Mouse (Mus musculus): ENCODE measurements at regions not wholly inside any gene's neighbourhood (a gene's known extent, or its start where the extent isn't known, plus 50 kb on each side); places are given as distances from the start of the nearest gene placed in this dataset.

- Histone ChIP-seq H3K4me3 (ENCODE audit: low read length) (no peak overlapping the region), H3K4me1 (ENCODE audit: control insufficient read depth, insufficient read depth, low read depth, low read length) (peaks cover 17% of the 10 kb centered on the region), H3K4me2 (ENCODE audit: low read length) (no peak overlapping the region), H3K9ac (ENCODE audit: low read depth, low read length) (no peak overlapping the region), H3K36me3 (ENCODE audit: control insufficient read depth, insufficient read depth, low read length) (no peaks in the 10 kb centered on the region), H3K27ac (ENCODE audit: low read depth, low read length) (no peak overlapping the region), H3K9me3 (ENCODE audit: control insufficient read depth, low read length) (no peaks in the 10 kb centered on the region), H3K27me3 (replicated peaks; ENCODE audit: control insufficient read depth, insufficient read depth, low read length) (no peaks in the 10 kb centered on the region)
- no peak for ATAC-seq
- 42% methylated on average over 3 of the region's 3 CpGs for WGBS
Observed at GRCm38 (mm10) chr2:34111286-34111685, 223.5 kb upstream of the Mvb12b start.

GRCm38 (mm10) chr2:34110582-34110981 lies 222.8 kb upstream of the Mvb12b start:
- no peak for ATAC-seq
- Histone ChIP-seq H3K27ac (ENCODE audit: low read depth, low read length) (no peak overlapping the region), H3K4me1 (ENCODE audit: control insufficient read depth, insufficient read depth, low read depth, low read length) (peaks cover 24% of the 10 kb centered on the region), H3K9me3 (ENCODE audit: control insufficient read depth, low read length) (no peaks in the 10 kb centered on the region), H3K27me3 (replicated peaks; ENCODE audit: control insufficient read depth, insufficient read depth, low read length) (no peaks in the 10 kb centered on the region), H3K36me3 (ENCODE audit: control insufficient read depth, insufficient read depth, low read length) (no peaks in the 10 kb centered on the region), H3K4me3 (ENCODE audit: low read length) (no peak overlapping the region), H3K9ac (ENCODE audit: low read depth, low read length) (no peak overlapping the region), H3K4me2 (ENCODE audit: low read length) (no peak overlapping the region)
- WGBS: 85% methylated on average over 17 of the region's 17 CpGs

- no peaks in the 10 kb centered on the region for H3K36me3 ChIP-seq (ENCODE audit: control insufficient read depth, insufficient read depth, low read length)
- ATAC-seq: peak; percentile 41; the same call in 1 of the 2 replicates
- WGBS: 35% methylated on average over 27 of the region's 27 CpGs
Observed at GRCm38 (mm10) chr2:34107566-34108303, 220.0 kb upstream of the Mvb12b start.

GRCm38 (mm10) chr2:34106837-34107565 lies 219.3 kb upstream of the Mvb12b start:
- WGBS: 16% methylated on average over 15 of the region's 15 CpGs
- H3K9me3 ChIP-seq (ENCODE audit: control insufficient read depth, low read length): no peaks in the 10 kb centered on the region
- no peaks in the 10 kb centered on the region for H3K27me3 ChIP-seq (replicated peaks; ENCODE audit: control insufficient read depth, insufficient read depth, low read length)
- peaks cover 27% of the 10 kb centered on the region for H3K4me1 ChIP-seq (ENCODE audit: control insufficient read depth, insufficient read depth, low read depth, low read length)
- H3K4me2 ChIP-seq (ENCODE audit: low read length): peak overlapping the region; percentile 58
- peak overlapping the region; percentile 84 for H3K27ac ChIP-seq (ENCODE audit: low read depth, low read length)
- peak; percentile 49 for ATAC-seq
- peak overlapping the region; percentile 55 for H3K9ac ChIP-seq (ENCODE audit: low read depth, low read length)
- H3K36me3 ChIP-seq (ENCODE audit: control insufficient read depth, insufficient read depth, low read length): no peaks in the 10 kb centered on the region
- peak overlapping the region; percentile 18 for H3K4me3 ChIP-seq (ENCODE audit: low read length)

More at GRCm38 (mm10) chr2:34107566-34108303, 220.0 kb upstream of the Mvb12b start:
- Histone ChIP-seq H3K4me3 (ENCODE audit: low read length) (0 out of 2 replicates have a peak overlapping the region, but pooled peaks have one; percentile 12), H3K27ac (ENCODE audit: low read depth, low read length) (peak overlapping the region; percentile 84), H3K4me2 (ENCODE audit: low read length) (peak overlapping the region; percentile 48), H3K4me1 (ENCODE audit: control insufficient read depth, insufficient read depth, low read depth, low read length) (peaks cover 27% of the 10 kb centered on the region), H3K27me3 (replicated peaks; ENCODE audit: control insufficient read depth, insufficient read depth, low read length) (no peaks in the 10 kb centered on the region), H3K9ac (ENCODE audit: low read depth, low read length) (no peak overlapping the region), H3K9me3 (ENCODE audit: control insufficient read depth, low read length) (no peaks in the 10 kb centered on the region)

GRCm38 (mm10) chr2:34106245-34106644 lies 218.5 kb upstream of the Mvb12b start:
- 16% methylated on average over 9 of the region's 9 CpGs for WGBS
- ATAC-seq: peak; percentile 19; the same call in 1 of the 2 replicates
- H3K36me3 ChIP-seq (ENCODE audit: control insufficient read depth, insufficient read depth, low read length): no peaks in the 10 kb centered on the region
- peaks cover 27% of the 10 kb centered on the region for H3K4me1 ChIP-seq (ENCODE audit: control insufficient read depth, insufficient read depth, low read depth, low read length)
- H3K4me2 ChIP-seq (ENCODE audit: low read length): peak overlapping the region; percentile 58
- peak overlapping the region; percentile 84 for H3K27ac ChIP-seq (ENCODE audit: low read depth, low read length)
- no peaks in the 10 kb centered on the region for H3K9me3 ChIP-seq (ENCODE audit: control insufficient read depth, low read length)
- H3K9ac ChIP-seq (ENCODE audit: low read depth, low read length): peak overlapping the region; percentile 55
- peak overlapping the region; percentile 18 for H3K4me3 ChIP-seq (ENCODE audit: low read length)
- H3K27me3 ChIP-seq (replicated peaks; ENCODE audit: control insufficient read depth, insufficient read depth, low read length): no peaks in the 10 kb centered on the region

GRCm38 (mm10) chr2:34105271-34106051 lies 217.7 kb upstream of the Mvb12b start:
- Histone ChIP-seq H3K9ac (ENCODE audit: low read depth, low read length) (peak overlapping the region; percentile 55), H3K4me2 (ENCODE audit: low read length) (peak overlapping the region; percentile 58), H3K36me3 (ENCODE audit: control insufficient read depth, insufficient read depth, low read length) (no peaks in the 10 kb centered on the region), H3K4me3 (ENCODE audit: low read length) (no peak overlapping the region), H3K9me3 (ENCODE audit: control insufficient read depth, low read length) (no peaks in the 10 kb centered on the region), H3K27me3 (replicated peaks; ENCODE audit: control insufficient read depth, insufficient read depth, low read length) (no peaks in the 10 kb centered on the region), H3K4me1 (ENCODE audit: control insufficient read depth, insufficient read depth, low read depth, low read length) (peaks cover 27% of the 10 kb centered on the region), H3K27ac (ENCODE audit: low read depth, low read length) (peak overlapping the region; percentile 84)
- 38% methylated on average over 13 of the region's 13 CpGs for WGBS
- ATAC-seq: 0 out of 2 replicates have a peak, but pooled peaks have one; percentile 3

GRCm38 (mm10) chr2:34098004-34098547 lies 210.3 kb upstream of the Mvb12b start:
- no peak for ATAC-seq
- no peak overlapping the region for H3K4me2 ChIP-seq (ENCODE audit: low read length)
- peak overlapping the region; percentile 35; the same call in 1 of the 2 replicates for H3K9ac ChIP-seq (ENCODE audit: low read depth, low read length)
- H3K36me3 ChIP-seq (ENCODE audit: control insufficient read depth, insufficient read depth, low read length): no peaks in the 10 kb centered on the region
- H3K27ac ChIP-seq (ENCODE audit: low read depth, low read length): peak overlapping the region; percentile 24; the same call in 1 of the 2 replicates
- H3K9me3 ChIP-seq (ENCODE audit: control insufficient read depth, low read length): no peaks in the 10 kb centered on the region
- peaks cover 7% of the 10 kb centered on the region for H3K4me1 ChIP-seq (ENCODE audit: control insufficient read depth, insufficient read depth, low read depth, low read length)
- 54% methylated on average over 14 of the region's 14 CpGs for WGBS
- no peak overlapping the region for H3K4me3 ChIP-seq (ENCODE audit: low read length)
- no peaks in the 10 kb centered on the region for H3K27me3 ChIP-seq (replicated peaks; ENCODE audit: control insufficient read depth, insufficient read depth, low read length)

- Histone ChIP-seq H3K36me3 (ENCODE audit: control insufficient read depth, insufficient read depth, low read length) (no peaks in the 10 kb centered on the region), H3K9me3 (ENCODE audit: control insufficient read depth, low read length) (no peaks in the 10 kb centered on the region), H3K27me3 (replicated peaks; ENCODE audit: control insufficient read depth, insufficient read depth, low read length) (no peaks in the 10 kb centered on the region), H3K4me2 (ENCODE audit: low read length) (no peak overlapping the region), H3K4me3 (ENCODE audit: low read length) (no peak overlapping the region), H3K9ac (ENCODE audit: low read depth, low read length) (no peak overlapping the region), H3K27ac (ENCODE audit: low read depth, low read length) (no peak overlapping the region), H3K4me1 (ENCODE audit: control insufficient read depth, insufficient read depth, low read depth, low read length) (peaks cover 7% of the 10 kb centered on the region)
- ATAC-seq: no peak
Observed at GRCm38 (mm10) chr2:34096561-34096960, 208.8 kb upstream of the Mvb12b start.

Data from hindbrain, embryonic 16.5 days (tissue).